Mouse (Mus musculus) adrenal gland, adult 8-10 months (tissue): ENCODE data around the gene Efna3. TPM values are rescaled to one million over a fixed set of nuclear protein-coding genes. Genes with fewer than 3 reads are reported as not detected.

Experiments used
- DNase-seq: peaks from one replicate; pipeline ENCODE4 v3.0.0; 2022
- total RNA-seq, 4 experiments: library from RNA; stranded (reverse); gene quantifications; 2 replicates each; pipeline ENCODE4 v1.2.4; 2022

Gene Efna3
- total RNA-seq, 4 experiments from 2014 or later: 0.15 to 1.5 (median 0.62) TPM

DNA sequence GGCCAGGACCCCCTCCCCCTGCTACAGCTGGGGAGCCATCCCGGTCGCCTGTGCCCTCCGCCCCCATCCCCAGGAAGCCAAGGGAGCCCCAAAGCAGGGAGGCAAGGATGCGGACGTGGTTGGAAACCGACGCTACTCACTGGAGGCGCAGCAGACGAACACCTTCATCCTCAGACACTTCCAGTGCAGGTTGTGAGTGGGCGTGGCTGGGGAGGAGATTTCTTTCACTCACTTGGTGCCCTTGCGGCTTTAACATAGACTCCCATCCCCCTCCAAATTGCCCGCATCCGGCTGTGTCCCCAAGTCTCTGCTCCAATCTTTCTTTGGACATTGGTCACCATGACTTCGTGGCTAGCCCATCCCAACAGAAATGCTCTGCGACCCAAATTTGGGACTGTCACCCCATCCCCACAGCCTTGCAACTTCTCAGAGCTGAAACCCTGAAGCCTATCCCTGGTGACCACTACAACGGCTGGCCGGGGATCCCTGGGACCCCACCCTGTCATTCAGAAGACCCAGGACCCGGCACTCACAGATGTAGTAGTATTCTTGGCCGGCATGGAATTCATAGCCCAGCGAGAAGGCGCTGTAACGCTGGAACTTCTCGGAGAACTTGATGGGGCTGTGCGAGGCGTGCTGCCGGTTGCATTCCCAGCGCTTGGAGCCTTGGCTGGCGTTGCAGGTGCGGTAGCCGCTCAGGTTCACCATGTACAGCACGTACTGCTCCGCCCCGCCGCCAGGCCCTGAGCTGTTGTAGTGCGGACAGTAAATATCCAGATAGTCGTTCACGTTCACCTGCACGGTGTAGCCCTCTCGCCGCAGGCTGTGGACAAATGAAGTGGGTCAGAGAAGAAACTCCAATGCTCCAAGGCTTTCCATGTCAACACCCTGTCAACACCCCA is 6.6 kb downstream of the Efna3 start:
- no peak for DNase-seq

DNA sequence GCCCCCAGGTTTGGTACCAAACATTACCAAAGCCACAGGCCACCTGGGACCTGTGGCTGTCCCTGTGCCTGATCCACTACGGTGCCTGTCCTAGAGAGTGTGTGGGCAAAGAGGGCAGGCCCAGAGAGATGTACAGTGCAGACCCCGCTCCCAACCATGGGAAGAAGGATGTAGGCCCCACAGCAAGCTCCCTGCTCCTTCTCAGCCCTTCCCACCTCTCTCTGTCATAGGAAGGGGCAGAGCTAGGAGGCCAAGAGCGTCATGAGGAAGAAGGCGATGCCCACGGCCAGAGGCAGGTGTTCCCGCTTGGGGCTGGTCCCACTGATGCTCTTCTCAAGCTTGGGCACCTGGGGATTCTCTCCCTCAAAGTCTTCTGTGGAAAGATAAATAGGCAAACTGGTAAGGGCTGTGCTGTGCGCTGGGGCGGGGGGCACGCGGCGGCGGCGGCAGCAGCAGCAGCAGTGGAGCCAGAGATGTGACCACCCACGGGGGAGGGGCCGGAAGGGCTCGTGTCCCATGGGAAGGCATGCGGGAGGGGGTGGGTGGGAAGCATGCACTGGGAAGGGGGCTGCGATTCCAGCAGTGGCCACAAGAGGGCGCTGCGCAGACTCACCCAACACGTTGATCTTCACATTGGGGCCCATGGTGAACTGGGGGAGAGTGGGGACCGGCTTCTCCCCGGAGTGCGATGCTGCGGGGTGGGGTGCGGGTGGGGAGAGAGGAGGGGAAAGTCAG is 7.4 kb downstream of the Efna3 start:
- DNase-seq: peak; percentile 53

DNA sequence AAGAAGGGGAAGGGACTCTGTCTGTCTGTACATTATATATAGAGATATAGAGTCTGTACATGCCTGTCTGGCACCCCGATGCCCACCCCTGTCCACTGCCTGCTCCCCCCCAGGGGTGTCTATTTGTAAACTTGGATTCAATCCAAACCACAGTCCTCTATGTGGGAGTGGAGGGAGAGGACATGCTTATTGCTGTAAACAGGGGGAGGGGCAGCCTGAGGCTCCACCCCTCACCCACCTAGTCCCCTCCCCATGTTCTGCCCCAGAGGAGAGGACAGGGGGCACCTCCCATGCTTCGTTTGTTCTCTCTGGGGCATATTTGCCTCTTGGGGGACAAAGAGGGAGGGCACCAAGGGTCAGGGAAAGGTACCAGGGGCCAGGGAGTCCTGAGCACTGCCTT is 8.0 kb downstream of the Efna3 start:
- DNase-seq: no peak

DNA sequence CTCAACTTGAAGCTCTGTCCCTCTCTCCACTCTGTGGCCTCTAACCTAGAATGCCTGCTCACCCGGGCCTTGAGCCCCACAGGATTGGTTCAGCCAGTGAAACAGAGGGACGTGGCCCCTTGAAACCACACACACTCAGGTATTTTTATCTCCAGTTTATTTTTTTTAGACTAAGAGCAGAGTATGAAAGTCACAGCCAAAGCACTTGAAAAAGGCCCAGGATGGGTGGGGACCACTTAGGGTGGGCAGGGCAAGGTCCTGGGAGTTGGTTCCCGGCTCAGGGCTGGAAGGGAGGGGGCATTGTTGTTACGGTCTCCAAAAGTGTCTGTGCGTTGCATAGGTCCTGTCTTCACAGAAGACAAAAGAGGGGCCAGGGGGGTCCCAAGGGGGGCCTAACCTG is 8.4 kb downstream of the Efna3 start:
- no peak for DNase-seq

DNA sequence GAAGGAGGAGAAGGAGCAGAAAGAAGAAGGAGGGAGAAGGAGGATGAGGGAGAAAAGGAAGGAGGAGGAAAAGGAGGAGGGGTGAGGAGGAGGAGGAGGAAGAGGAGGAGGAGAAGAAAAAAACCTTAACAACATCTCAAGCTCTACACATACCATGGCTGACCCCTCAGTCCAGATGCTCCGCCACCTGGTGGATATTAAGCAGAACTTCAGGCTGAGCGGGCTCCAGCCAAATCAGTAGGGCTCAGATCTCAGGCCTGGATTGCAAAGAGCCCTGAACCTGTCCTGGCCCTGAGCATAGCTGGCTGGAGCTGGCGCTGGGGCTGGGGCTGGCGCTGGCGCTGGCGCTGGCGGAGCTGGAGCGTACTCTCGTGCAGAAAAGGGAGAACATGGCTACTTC is 14.7 kb downstream of the Efna3 start:
- DNase-seq: peak; percentile 55

DNA sequence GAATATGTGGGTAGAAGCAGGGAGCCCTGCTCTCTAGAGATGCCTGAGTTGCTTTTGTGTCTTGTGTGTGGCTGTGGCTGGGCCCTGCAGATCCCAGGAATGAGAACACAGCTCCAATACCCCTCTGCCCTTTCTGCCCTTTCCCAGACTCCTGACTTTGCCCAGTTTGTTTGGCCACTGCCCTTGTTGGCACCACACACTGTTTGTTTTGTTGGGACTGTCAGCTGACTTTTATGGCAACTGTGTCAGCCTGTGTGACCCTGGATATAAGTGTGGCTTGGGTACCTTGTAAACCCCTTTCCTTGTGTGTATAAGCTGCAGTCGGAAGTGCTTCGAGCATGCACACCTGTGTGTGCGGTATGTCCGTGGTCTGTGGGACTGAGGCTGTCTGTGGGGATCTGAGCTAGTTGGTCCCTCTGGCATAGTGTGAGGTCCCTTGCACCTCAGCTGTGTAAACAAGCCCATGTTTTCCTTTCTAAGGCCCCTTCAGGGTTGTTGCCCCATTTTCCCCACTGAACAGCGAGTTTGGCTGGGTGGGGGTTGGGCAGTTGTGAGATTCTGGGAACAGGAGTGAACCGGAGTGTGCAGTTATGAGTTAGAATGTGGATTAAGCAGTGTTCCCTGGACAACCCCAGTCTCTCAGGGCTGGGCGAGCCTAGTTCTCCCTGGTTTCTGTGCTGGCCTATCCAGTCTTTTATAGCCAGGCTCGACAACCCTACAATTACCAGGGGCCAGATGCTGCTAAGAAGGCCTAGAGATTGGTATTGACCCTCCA is 17.0 kb downstream of the Efna3 start:
- DNase-seq: no peak

DNA sequence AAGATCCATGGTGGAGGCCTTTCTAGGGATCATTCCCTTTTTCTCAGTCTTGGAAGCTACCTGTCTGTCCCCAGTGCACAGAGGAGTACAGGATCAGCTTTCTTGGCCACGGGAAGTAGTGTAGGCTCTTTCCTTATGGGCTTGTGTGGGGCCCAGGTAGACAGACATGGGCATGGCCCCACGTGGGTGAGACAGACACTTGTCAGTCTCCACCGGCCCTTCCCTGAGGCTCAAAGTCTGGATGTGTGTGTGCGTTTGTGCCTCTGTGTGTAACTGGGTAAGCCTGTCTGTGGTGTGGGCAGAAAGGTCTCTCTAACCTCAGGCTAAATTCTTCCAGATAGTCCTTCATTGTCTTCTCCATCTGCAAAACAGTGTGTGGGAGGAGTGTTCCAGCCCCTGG is 17.7 kb downstream of the Efna3 start:
- no peak for DNase-seq

DNA sequence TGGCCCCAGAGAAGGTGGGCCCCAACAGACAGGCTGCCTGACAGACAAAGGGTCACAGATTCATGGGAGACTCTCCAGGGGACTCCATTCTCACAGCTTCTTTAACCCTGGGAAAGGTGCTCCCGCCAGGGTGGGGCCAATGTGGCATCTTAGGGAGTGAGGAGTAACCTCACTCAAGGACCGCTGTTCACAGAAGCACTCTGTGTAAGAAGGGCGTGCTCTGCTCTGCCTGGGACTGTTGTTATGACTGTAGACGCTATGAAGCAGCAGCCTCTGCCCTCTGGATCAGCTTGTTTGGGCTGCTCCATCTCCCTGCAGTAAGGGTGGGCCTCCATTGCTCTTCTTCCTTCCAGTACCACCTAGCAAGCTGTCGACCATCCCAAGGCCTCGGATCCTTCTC is 18.3 kb downstream of the Efna3 start:
- DNase-seq: no peak

DNA sequence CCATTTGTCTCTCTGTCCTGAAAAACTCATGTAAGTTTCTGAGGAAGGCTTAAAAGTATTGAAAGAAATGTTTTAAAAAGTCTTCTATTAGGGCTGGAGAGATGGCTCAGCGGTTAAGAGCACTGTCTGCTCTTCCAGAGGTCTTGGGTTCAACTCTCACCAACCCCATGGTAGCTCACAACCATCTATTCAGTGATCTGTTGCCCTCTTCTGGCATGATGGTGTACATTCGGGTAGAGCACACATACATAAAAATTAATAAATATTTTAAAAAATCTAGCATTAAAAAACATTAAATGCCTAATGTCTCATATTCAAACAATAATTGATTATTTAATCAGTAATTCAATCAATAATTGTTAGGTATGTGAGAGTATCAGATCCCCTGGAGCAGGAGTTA is 22.3 kb downstream of the Efna3 start:
- no peak for DNase-seq

DNA sequence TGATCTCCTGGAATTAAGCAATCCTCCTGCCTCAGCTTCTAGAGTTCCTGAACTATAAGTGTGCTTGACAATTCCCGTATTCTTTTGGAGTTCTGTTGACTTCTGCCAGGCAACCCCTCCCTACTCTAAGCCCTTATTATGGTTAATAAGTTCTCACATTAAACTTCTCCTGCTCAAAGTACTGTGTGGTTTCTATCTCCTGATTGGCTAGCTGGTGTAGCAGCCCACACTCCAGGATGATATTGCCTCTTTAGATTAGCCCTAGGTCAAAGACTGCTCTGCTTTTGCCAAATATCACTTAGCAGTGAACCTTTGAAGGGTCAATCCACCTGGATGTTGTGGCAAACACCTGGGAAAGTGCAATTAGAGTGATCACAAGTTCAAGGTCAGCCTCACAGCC is 22.7 kb downstream of the Efna3 start:
- no peak for DNase-seq

DNA sequence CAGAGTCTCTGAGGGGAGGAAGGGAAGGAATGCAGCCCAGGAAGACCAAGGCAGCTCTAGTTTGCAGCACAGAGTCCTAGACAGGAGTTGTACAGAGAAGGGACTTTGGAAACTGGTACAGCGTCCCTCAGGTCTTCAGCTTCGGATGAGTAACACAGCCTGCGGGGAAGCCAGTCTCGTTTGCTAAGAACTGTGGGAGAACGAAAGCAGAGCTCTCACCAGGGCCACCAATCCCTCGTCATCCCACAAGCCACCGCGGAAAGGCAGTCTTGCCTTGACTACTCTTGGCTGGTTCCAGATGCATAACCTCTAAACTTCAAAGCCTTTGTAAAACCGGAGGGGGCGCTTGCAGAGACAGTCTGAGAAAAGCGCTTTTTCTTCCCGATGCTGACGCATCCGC is 23.3 kb downstream of the Efna3 start:
- no peak for DNase-seq

DNA sequence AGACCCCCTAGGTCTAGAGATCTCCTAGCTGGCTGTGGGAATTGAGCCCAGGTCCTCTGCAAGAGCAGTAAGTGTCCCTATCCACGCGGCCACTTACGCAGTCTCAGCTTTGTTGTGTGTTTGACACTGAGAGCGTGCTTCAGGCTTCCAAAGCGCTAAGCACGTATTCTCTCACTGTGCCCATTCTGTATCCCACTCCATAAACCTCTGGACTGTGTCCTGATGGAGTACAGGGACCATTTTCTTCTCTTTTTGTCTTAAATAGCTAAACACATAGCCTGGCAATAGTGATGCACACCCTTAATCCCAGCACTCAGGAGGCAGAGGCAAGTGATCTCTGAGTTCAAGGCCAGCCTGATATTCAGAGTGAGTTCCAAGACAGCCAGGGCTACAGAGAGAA is 23.9 kb downstream of the Efna3 start:
- DNase-seq: no peak

DNA sequence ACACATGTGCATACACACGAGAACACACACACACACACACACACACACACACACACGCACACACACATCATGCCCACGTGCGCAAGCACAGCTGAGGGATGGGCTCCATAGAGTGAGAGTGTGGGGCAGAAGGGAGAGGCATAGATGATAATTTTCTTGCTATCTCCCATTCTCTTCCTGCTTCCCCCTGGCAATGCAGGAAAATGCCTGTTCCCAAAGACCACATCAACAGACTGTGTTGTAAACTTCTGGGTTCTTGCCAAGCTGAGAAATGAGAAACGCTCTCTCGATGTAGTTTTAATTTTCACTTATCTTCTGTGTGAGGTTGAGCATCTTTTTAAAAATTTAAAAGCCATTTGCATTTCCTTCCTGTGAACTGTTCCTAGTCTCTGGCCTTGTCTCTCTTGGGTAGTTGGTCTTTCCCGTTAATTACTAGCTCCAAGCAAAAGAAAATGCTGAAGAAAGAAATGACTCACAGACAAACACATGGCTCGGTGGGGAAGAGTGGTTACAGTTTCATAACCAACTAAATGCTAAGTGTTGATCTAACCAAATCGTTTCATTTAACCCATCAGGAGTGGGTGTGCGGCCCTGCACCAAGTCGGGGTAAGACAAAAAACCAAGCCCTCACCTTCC is 25.9 kb downstream of the Efna3 start:
- no peak for DNase-seq

DNA sequence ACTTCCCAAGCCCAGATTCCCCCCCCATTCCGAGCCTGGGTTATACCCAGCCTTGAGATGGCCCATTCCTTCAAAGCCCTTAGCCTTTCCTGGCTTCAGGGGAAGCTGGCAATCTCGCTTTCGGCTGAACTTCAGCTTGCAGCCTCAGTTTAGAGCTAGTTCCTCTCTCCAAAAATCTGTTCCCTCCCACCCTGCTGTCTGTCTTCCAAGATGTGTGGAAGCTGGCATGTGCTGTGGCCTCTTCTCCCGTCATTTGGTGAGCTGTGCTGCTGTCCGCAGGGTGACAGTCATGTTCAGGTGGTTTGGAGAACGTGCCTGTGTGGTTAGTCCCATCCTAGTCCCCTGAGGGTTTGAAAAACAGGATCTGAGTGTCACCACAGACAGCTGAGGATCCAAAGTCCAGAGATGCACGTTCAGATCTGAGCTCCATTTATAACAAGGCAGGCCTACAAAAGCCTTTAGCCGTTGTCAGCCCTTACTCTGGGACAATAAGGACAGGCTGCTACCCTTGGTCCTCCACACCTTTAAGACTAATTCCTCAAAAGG is 27.0 kb downstream of the Efna3 start:
- DNase-seq: no peak

DNA sequence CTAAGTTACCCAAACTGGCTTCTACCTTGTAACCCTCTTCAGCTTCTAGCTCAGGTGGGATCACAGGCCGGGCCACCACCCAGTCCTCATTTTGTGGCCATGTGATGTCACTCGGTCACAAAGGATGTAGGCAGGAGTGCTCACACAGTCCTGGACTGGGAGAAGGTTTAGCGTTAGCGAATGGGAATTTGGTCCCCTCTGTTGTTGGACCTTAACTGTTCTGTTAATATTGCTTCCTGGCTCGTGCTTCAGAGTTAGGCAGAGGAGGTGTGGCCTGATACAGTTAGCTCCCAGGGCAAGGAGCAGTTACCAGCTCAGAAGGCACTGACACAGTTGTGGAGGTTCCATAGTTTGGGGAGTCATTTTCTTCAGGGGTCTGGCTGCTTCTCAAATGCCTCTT is 28.6 kb downstream of the Efna3 start:
- no peak for DNase-seq

DNA sequence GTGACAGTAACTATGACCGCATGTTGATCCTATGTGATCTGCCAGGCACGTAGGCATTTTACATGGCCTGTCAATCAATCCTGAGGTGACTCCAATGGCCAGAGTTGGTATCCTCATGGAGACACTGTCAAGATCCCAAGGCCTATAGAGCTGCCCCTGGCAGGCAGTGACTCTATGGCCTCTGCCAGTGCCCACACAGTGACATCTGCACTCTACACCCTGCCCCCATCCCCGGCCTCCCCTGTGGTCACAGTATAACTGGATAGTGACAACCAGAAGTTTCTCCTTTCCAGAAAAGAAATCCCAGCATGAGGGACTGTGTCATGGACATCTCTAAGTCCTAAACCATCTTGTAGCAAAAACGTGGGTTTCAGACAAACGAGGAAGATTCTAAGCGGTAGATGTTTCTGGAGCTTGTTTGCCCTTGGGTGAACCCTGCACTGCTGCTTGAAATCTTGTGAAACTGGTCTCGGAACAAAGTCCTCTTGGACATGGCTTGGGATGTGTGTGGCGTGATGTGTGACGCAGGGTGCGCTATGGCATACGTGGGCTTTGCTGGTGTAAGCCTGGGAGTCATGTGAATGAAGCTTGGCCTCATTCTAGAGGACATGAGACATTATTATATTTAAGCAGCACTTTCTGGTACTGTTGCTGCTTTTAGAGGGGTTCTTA is 29.4 kb downstream of the Efna3 start:
- DNase-seq: no peak

DNA sequence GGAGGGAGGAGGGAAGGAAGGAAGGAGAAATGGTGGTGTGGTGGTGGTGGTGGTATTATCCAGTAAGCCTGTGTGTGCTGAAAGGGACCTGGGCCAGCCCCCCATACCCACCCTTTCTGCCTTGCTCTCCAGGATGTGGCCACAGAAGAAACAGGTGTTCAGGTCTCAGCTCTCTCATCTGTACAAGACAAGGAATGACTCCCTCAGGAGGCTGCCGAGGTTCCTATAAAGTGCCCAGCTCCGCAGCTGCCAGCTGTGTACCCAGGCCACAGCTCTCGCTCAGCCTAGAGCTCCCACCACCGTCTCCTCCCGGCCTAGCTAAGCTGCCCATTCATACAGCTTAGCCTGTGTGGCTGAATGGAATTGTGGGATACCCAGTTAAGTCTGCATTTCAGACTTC is 30.5 kb downstream of the Efna3 start:
- no peak for DNase-seq

DNA sequence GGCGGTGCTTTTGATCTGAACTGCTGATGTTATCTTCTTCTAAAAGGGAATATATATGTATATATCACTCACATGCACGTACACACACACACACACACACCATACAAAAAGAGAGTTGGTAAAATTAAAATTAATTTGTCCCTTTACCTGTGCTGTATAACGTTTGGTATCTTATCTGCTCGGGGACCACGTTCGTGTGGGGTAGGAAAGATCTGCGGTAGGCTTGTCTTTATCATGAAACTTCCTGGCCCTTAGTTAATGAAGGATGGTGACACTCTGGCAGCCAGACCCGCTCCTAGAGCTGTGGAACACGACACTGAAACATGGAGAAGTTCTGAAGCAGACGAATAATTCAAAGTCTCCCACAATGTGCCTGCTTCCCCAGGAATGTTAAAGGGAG is 30.9 kb downstream of the Efna3 start:
- DNase-seq: no peak

DNA sequence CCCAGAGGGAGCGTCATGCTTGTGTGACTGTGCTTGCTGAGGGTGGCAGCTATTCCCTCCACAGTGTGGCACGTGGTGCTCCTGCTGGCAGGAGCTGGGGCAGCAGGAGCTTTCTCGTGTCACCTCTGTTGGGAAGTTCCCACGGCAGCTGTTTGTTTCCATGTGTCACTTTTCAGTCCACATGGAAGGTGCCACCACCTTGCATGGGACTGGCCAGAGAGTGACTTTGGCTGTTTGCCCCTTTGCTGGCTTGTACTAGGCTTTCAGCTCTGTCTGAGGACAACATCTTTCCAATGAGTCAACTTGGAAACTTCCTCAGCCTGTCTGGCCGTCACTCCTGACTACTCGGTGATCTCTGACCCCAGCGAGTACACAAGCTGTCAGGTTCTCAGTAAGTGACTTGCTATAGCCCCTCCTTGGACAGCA is 34.2 kb downstream of the Efna3 start:
- DNase-seq: no peak

DNA sequence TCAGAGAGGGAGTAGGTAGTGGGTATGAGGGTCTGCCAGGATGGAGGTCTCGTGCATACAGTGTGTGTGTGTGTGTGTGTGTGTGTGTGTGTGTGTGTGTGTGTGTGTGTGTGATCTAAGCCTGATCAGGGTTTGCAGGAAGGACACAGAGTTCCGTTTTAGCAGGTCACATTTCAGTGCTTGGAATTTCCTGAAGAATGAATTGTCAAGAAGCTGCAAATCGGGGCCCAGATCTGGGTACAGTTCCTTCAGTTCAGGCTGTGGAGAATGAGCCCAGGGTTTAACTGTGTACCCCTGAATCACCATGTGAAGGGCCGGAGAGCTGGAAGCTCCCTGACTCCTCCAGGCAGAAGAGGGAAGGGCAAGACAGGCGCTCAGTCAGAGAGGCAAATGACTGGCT is 35.5 kb downstream of the Efna3 start:
- no peak for DNase-seq

DNA sequence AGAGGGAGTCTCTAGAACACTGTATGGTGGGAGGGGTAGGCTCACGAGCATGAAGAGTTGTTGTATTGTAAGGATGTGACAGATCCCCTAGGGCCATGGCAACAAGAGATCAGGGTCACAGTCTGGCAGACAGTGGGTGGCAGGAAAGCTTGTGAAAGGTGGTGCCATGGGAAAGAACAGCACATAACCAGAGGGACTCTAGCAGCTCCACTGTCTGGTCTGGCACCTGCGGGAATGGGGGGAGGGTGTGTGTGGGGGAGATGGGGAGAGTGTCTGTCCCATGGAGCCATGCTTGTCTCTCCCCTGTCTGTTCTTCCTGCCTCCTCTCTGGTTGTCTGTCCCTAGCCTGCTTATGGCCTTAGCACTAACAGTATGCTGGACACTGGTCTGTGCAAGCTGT is 37.2 kb downstream of the Efna3 start:
- no peak for DNase-seq

DNA sequence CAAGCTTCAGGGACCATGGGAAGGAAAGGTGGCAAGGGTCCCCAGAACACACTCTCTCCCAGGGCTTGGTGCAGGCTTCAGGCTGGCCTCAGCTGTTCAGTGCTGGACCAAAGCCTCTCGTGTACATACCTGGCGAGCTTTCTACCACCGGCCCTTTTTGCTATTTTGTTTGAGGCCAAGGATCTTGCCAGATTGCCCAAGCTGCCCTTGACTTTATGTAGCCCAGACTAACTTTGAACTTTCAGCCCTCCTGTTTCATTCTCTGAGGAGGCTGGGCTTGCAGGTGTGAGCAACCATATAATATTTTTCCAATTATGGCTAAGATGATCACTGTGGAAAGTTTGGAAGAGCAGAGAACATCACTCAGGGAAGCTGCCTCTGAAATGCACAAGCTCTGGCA is 38.5 kb downstream of the Efna3 start:
- no peak for DNase-seq
